Mouse (Mus musculus): ENCODE measurements around the gene Il4i1. TPM values are rescaled to one million over a fixed set of nuclear protein-coding genes. Genes with fewer than 3 reads are reported as not detected.

Gene Il4i1
- total RNA-seq, 2 experiments from 2014 or later: 0.62 to 2.2 TPM

GRCm38 (mm10) chr7:44818164-44818563, 2.0 kb downstream of the Il4i1 start:
- intact Hi-C loops (cut with DNase I): loop anchor here (2.0 kb wide), 1 partner anchor 71 kb away; no protein-coding TSS in a partner anchor
- no peak for DNase-seq (ENCODE audit: low spot score)

DNA sequence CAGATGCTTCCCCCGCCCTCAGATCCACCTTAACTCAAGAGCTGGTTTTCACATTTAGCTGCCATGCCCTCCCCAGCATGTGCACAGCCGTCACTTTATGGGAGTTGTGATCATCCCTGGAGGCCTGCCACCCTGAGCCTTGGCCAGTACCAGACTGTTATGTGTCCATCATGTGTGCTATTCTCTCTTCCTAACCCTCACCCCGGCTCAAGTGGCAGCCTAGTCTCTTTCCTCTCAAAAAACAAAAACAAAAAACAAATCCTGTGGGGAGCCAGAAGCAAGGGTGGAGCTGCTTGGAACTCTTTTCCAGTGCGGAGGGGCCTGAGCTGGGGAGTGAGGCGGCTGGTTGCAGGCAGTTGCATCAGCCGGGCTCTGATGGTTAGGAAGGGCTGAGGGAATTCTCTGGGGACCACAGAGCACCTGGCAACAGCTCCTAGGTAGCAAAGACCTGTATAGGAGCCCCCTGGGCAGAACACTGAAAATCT, 2.6 kb downstream of the Il4i1 start:
- no peak for DNase-seq (ENCODE audit: low spot score)
- intact Hi-C loops (cut with DNase I): loop anchor here (2.0 kb wide), 1 partner anchor 72 kb away; no protein-coding TSS in a partner anchor

DNA sequence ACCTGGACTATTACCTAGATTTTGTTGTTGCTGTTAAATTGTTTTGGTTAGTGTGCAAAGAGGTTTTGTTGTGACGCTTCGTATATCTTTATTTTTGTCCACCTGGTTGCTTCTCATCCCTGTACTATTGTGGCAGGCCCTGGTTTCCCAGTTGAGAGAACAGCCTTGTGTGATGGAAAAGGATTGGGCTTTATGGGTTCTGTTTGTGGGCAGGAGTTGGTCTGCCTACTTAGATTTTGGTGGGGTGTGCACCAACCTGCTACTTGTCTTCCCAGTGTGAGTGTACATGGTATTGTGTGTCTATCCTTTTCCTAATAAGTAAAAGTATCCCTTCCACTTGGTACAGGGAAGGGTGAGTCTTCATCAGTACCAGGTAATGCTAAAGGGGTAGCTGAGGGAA, 3.2 kb downstream of the Il4i1 start:
- DNase-seq (ENCODE audit: low spot score): no peak
- intact Hi-C loops (cut with DNase I): loop anchor here (2.0 kb wide), 1 partner anchor 73 kb away; no protein-coding TSS in a partner anchor

DNA sequence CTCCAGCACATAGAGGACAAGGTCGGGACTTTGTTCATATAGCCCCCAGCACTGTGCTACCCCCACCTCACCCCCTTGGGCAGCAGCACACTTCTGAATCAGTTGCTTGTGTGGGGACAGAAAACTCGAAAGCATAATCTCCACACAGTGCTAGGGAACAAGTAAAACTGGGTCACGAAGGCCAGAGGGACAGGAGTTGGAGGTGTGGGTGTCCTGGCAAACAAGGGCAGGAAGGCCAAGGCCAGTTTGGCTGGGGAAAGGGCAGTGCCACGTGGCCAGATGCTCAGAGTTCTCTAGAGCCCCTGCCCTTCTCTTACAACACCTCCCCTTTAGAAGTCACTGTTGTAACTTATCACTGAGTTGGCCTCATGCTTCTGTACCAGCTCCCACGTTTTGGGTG, 3.7 kb downstream of the Il4i1 start:
- no peak for DNase-seq (ENCODE audit: low spot score)
- intact Hi-C loops (cut with DNase I): loop anchor here (2.0 to 10.0 kb wide), 2 partner anchors 73 to 165 kb away; no protein-coding TSS in a partner anchor

DNA sequence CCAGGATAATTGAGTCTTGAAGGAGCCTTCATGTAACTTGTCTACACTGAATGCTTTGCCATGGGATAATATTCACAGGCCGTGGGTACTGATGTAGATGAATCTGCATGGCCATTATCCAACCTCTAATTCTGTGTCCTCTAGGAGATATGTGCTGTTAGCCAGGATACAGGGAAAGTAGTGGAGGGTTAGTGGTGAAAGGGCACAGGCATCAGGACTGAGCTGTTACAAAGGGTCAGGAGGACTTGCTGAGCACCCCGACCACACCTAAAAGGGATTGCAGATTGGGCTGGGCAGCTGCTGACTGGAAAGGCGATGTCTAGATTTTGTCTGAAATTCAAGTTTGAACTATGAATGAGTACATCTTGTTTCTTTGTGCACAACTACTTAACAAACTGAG, 4.3 kb downstream of the Il4i1 start:
- intact Hi-C loops (cut with DNase I): loop anchor here (10.0 kb wide), 1 partner anchor 166 kb away; no protein-coding TSS in a partner anchor
- DNase-seq (ENCODE audit: low spot score): no peak

GRCm38 (mm10) chr7:44821666-44822448, 5.7 kb downstream of the Il4i1 start:
- no peak for DNase-seq (ENCODE audit: low spot score)
- intact Hi-C loops (cut with DNase I): loop anchor here (10.0 kb wide), 1 partner anchor 167 kb away; no protein-coding TSS in a partner anchor

DNA sequence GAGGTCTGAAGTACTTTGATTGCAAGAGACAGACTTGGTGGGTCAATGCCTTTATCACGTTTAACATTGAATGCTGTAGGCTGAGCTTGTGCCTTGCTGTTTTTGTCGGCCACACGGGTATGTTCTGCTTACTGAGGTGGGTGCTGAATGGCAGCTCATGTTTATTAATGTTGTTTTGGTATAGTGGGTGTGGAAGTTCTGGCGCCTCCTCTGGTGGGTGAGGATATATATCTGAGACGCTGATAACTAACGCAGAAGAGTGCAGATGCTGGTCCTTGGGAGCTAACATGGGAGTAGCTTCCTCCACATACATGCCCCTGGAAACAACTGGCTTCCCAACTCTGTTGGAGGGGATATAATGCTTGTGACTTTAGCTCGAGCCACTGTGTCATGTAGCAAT, 7.2 kb downstream of the Il4i1 start:
- intact Hi-C loops (cut with DNase I): loop anchor here (10.0 kb wide), 1 partner anchor 169 kb away; no protein-coding TSS in a partner anchor
- no peak for DNase-seq (ENCODE audit: low spot score)

GRCm38 (mm10) chr7:44824872-44825271, 8.7 kb downstream of the Il4i1 start:
- DNase-seq (ENCODE audit: low spot score): no peak

GRCm38 (mm10) chr7:44826771-44827170, 10.6 kb downstream of the Il4i1 start:
- intact Hi-C loops (cut with DNase I): loop anchor here (10.0 kb wide), 1 partner anchor 172 kb away; no protein-coding TSS in a partner anchor
- DNase-seq (ENCODE audit: low spot score): no peak

More at GRCm38 (mm10) chr7:44824872-44825271, 8.7 kb downstream of the Il4i1 start:
- intact Hi-C loops (cut with DNase I): loop anchor here (2.0 to 10.0 kb wide), 2 partner anchors 100 to 170 kb away; no protein-coding TSS in a partner anchor

DNA sequence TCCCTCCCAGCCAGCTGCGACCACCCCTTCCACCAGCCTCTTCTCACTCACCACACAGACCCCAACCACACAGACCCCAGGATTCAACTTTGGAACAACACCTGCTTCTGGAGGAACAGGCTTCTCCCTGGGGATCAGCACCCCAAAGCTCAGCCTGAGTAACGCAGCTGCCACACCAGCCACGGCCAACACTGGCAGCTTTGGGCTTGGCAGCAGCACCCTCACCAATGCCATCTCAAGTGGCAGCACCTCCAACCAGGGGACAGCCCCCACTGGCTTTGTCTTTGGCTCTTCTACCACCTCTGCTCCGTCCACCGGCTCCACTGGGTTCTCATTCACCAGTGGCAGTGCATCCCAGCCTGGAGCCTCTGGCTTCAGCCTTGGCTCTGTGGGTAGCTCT, 12.5 kb downstream of the Il4i1 start:
- intact Hi-C loops (cut with DNase I): loop anchor here (10.0 kb wide), 1 partner anchor 174 kb away; no protein-coding TSS in a partner anchor
- DNase-seq (ENCODE audit: low spot score): no peak

GRCm38 (mm10) chr7:44832763-44833162, 16.6 kb downstream of the Il4i1 start:
- intact Hi-C loops (cut with DNase I): no loop called here
- DNase-seq (ENCODE audit: low spot score): no peak

- intact Hi-C loops (cut with DNase I): no loop called here
- no peak for DNase-seq (ENCODE audit: low spot score)
Measured at GRCm38 (mm10) chr7:44835373-44836015, 19.3 kb downstream of the Il4i1 start.

- intact Hi-C loops (cut with DNase I): no loop called here
- no peak for DNase-seq (ENCODE audit: low spot score)
Measured at GRCm38 (mm10) chr7:44836016-44836404, 19.8 kb downstream of the Il4i1 start.

GRCm38 (mm10) chr7:44836423-44837053, 20.4 kb downstream of the Il4i1 start:
- no peak for DNase-seq (ENCODE audit: low spot score)
- intact Hi-C loops (cut with DNase I): no loop called here

DNA sequence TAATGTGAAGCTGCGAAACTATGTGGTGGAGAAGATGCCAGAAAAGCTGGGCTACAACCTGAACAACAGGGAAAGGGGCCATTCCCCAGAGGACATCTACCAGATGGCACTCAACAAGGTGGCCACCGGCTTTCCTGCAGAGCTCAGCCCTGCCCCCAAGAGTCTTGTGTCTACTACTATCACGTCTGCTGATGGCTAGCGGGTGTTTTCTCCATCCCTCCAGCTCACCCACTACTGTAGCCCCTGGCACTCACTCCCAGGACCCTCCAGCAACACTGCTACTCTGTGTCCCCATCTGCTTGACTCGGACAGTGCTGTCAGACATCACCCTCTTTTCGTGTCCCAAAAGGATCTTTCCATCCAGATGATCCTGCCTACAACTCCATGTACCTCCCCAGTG, 21.9 kb downstream of the Il4i1 start:
- intact Hi-C loops (cut with DNase I): no loop called here
- DNase-seq (ENCODE audit: low spot score): no peak

- intact Hi-C loops (cut with DNase I): no loop called here
- DNase-seq (ENCODE audit: low spot score): no peak
Measured at GRCm38 (mm10) chr7:44839171-44839490, 22.9 kb downstream of the Il4i1 start.

- intact Hi-C loops (cut with DNase I): no loop called here
- no peak for DNase-seq (ENCODE audit: low spot score)
Measured at GRCm38 (mm10) chr7:44839491-44840191, 23.5 kb downstream of the Il4i1 start.

DNA sequence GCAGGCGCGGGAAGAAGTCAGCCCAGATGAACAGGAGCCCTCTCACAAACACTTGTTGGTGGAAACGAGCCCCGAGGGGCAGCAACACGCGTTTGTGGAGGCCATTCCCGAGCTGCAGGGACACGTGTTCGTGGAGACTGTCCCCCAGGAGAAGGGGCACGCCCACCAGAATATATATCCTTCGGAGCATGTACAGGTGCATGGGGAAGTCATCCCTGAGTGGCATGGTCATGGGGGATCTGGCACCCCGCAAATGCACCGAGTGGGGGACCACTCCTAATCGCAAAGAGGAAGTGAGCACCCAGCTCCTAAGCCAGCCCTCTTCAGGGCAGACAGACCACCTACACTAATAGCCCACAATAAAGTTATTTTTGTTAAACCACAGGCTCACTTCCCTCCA, 24.2 kb downstream of the Il4i1 start:
- intact Hi-C loops (cut with DNase I): no loop called here
- no peak for DNase-seq (ENCODE audit: low spot score)

DNA sequence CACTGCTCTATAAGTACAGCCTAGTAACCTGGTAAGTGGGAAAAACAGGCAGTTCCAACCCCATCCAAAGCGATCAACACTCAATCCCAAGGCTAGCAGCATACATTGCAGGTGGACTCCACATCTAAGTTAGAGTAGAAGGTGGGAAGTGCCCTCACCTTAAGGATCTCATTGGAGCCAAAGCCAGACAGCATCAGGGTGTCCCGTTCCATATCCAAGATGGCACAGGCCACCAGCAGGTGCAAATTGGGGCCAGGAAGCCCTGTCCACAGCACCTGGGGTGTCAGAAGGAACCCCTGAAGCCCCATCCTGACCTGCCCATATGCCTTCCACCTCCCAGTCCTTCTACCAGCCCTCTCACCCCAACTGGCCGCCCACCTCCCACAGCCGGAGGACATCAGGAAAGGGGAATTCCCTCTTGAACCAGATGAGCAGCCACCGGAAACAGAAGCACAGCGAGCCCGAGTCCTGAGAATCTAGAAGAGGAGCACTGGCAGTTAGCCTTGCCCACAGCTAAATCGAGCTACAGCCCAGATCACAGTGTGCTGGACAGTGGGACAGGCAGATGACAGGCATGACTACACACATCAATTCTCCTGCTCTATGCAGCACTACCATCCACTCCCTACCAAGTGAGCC, 25.8 kb downstream of the Il4i1 start:
- intact Hi-C loops (cut with DNase I): no loop called here
- no peak for DNase-seq (ENCODE audit: low spot score)

Data from heart, postnatal 25 days (tissue).